Mouse (Mus musculus) heart, embryonic 16.5 days (tissue): ENCODE measurements around the gene 1700084M14Rik. TPM values are rescaled to one million over a fixed set of nuclear protein-coding genes. Genes with fewer than 3 reads are reported as not detected.
"Not testable (repeated sequence)": the region's sequence is repeated elsewhere in the genome, so short reads cannot be mapped to it uniquely, and the experiment has no call there.

ENCODE experiments used
- ATAC-seq: fragments of 200-750 bp; cut with Nextera tagmentation; replicated peaks from 2 replicates; pipeline ENCODE4 v1.8.0; 2017; ENCODE audit warnings: moderate number of reproducible peaks; ENCODE audit not compliant: insufficient read depth, low FRiP score; ENCODE audit errors: extremely low read depth
- H3K27ac ChIP-seq: fragments of 300-500 bp; sonication (generic); 2 replicates; pipeline ENCODE4 v1.5.1; 2014; ENCODE audit warnings: mild to moderate bottlenecking, low read length, control low read depth, moderate library complexity
- H3K27me3 ChIP-seq: fragments of 300-500 bp; sonication (generic); 2 replicates; pipeline ENCODE4 v1.6.1; 2014; ENCODE audit warnings: low read length, mixed read lengths; ENCODE audit not compliant: control insufficient read depth, insufficient read depth
- H3K36me3 ChIP-seq: fragments of 300-500 bp; sonication (generic); 2 replicates; pipeline ENCODE4 v1.6.1; 2014; ENCODE audit not compliant: control insufficient read depth, insufficient read depth
- H3K4me1 ChIP-seq: fragments of 300-500 bp; sonication (generic); 2 replicates; pipeline ENCODE4 v1.6.1; 2014; ENCODE audit warnings: low read length, mixed read lengths; ENCODE audit not compliant: control insufficient read depth, insufficient read depth
- H3K4me2 ChIP-seq: fragments of 300-500 bp; sonication (generic); 2 replicates; pipeline ENCODE4 v1.6.1; 2014; ENCODE audit warnings: low read depth, mild to moderate bottlenecking, control low read depth, low read length
- H3K4me3 ChIP-seq: fragments of 300-500 bp; sonication (generic); 2 replicates; pipeline ENCODE4 v1.5.1; 2014; ENCODE audit warnings: mild to moderate bottlenecking, control low read depth, low read length
- H3K9ac ChIP-seq: fragments of 300-500 bp; sonication (generic); 2 replicates; pipeline ENCODE4 v1.6.1; 2014; ENCODE audit warnings: low read length, control low read depth
- H3K9me3 ChIP-seq: fragments of 300-500 bp; sonication (generic); replicated peaks from 2 replicates; pipeline ENCODE4 v1.6.1; 2016; ENCODE audit warnings: low read length; ENCODE audit not compliant: control insufficient read depth
- WGBS: fragments of 180-500 bp; shearing (Covaris S2); extraction: QIAGEN DNeasy Blood & Tissue Kit; methylation state at CpG from one replicate; pipeline ENCODE4 v1.1.7; 2014; 5-methylcytosine and 5-hydroxymethylcytosine counted together
- polyA plus RNA-seq: library from polyadenylated mRNA; unstranded; fragments of >200 nt; fragmentation: Nextera tagmentation; extraction: Ambion mirVana; gene quantifications from 2 replicates; pipeline ENCODE4 v1.2.1, GENCODE M21; 2015

Gene 1700084M14Rik
- not detected in 2 replicates for polyA plus RNA-seq

DNA sequence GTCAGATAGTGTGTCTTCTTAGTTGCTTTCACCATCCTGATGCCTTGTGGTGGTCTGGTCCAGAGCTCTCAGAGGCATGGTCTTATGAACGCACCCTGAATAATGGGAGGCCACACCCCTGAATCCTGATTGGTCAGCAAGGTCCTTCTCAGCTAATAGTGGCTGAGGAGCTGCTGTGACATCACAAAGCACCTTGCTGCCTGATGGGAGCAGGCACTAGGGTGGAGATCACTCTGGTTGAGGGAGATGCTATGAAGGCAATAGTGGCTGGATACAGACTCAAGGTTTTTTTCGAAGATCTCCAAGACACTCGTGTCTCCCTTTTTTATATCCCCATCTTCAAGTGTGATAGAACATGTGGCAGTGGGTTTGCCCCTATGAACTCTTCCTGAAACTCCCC, at the start of gene 1700084M14Rik:
Gene 1700084M14Rik (minus strand): TSS at position 101 of the 400 bp plus-strand sequence.
- H3K4me2 ChIP-seq, H3K9ac ChIP-seq, H3K36me3 ChIP-seq, H3K27me3 ChIP-seq, ATAC-seq, H3K4me1 ChIP-seq, H3K27ac ChIP-seq, H3K9me3 ChIP-seq, H3K4me3 ChIP-seq: not testable (repeated sequence)
- 75% methylated on average over 3 of the region's 3 CpGs for WGBS

Other genes starting within 250 kb of the 1700084M14Rik start
- not detected in 2 replicates for gene Mageb2, start 244.2 kb downstream of the 1700084M14Rik start, polyA plus RNA-seq
- gene Gm5072, start 183.4 kb downstream of the 1700084M14Rik start, polyA plus RNA-seq = not detected in 2 replicates
- not detected in 2 replicates for gene Gm8914, start 95.8 kb downstream of the 1700084M14Rik start, polyA plus RNA-seq
- not detected in 2 replicates for gene Gm14781, start 56.3 kb upstream of the 1700084M14Rik start, polyA plus RNA-seq
- not detected in 2 replicates for gene Mageb5, start 207.1 kb upstream of the 1700084M14Rik start, polyA plus RNA-seq